8 mouse cellular contexts compared by ENCODE assay signal in the genomic region with DNA sequence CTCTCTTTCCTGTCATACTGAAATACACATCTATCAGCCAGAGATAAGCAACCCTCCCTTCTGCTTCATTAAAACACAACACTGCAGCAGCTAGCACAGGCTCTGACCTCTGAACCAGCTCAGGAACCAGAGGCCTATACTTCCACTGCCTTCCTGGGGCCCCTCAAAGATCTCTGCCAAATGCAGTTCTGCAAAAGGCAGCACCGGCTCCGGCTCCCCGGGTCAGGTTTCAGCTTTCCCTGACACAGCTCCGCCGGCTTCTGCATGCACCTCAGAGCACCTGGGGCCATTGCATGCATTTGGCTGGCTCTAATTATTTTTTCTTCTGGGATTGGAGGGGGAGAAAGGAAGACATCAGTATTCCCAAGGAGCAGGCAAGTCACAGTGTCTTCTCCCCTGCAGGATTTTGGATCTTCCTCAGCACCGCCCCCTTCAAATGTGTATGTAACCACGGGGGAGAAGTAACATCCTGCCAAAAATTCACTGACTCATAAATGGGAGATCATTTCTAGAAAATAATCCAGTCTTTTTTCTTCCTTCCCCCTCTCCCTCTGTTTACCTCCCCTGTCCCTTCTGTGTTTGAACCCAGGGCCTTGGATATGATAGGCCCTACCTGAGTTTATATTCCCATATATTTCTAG.
DNase-seq lines count a peak whose midpoint lies in the region; ATAC-seq lines count a peak whose summit lies in the region.

No protein-coding gene starts in this region.

- H3K4me3 ChIP-seq in embryonic facial prominence, embryonic 10.5 days: peak overlapping the region; percentile 28
- H3K4me3 ChIP-seq in midbrain, embryonic 14.5 days (replicated peaks; ENCODE audit: low read depth, low read length): no peak overlapping the region

- no peaks in the 10 kb centered on the region for H3K27me3 ChIP-seq in embryonic facial prominence, embryonic 10.5 days (replicated peaks; ENCODE audit: low read depth, poor library complexity, severe bottlenecking)
- no peaks in the 10 kb centered on the region for H3K27me3 ChIP-seq in midbrain, embryonic 14.5 days (ENCODE audit: control insufficient read depth, insufficient read depth, low read length)

- 16% methylated on average over 7 of the region's 7 CpGs for WGBS in embryonic facial prominence, embryonic 10.5 days
- 29% methylated on average over 7 of the region's 7 CpGs for WGBS in midbrain, embryonic 14.5 days

- no peak overlapping the region for H3K9ac ChIP-seq in midbrain, embryonic 14.5 days (replicated peaks; ENCODE audit: low read length)

- H3K36me3 ChIP-seq in embryonic facial prominence, embryonic 10.5 days (replicated peaks): 0 out of 2 replicates have a peak, but pooled peaks cover 2% of the 10 kb centered on the region
- H3K36me3 ChIP-seq in midbrain, embryonic 14.5 days (ENCODE audit: control insufficient read depth, insufficient read depth, low read length): no peaks in the 10 kb centered on the region

- no peak for ATAC-seq in midbrain, embryonic 14.5 days (ENCODE audit: low FRiP score, low TSS enrichment)
- ATAC-seq in granulocyte monocyte progenitor cell, adult 5-6 weeks (replicated peaks; ENCODE audit: poor library complexity, severe bottlenecking): no peak

- no peaks in the 10 kb centered on the region for H3K9me3 ChIP-seq in embryonic facial prominence, embryonic 10.5 days
- no peaks in the 10 kb centered on the region for H3K9me3 ChIP-seq in midbrain, embryonic 14.5 days (ENCODE audit: control insufficient read depth, low read length)

- DNase-seq in frontal cortex, adult 2 months (ENCODE audit: extremely low spot score in 1 of 2, low spot score in 1 of 2): peak; percentile 12 to 75
- DNase-seq in frontal cortex, postnatal 14 days (ENCODE audit: low spot score in 2 of 2): no peak
- DNase-seq in 3T3-L1 (ENCODE audit: low read depth, low spot score): peak; percentile 90
- peak; percentile 87 for DNase-seq in embryonic facial prominence, embryonic 10.5 days (ENCODE audit: low spot score)
- peak; percentile 60 for DNase-seq in layer of hippocampus, adult 9-11 months
- DNase-seq in midbrain, embryonic 14.5 days: peak; percentile 40
- DNase-seq in ovary, postnatal 36 days (ENCODE audit: low spot score): no peak

- H3K4me1 ChIP-seq in embryonic facial prominence, embryonic 10.5 days: peaks cover 55% of the 10 kb centered on the region
- peaks cover 10% of the 10 kb centered on the region for H3K4me1 ChIP-seq in midbrain, embryonic 14.5 days (ENCODE audit: control insufficient read depth, insufficient read depth, low read length)

- no peak overlapping the region for H3K4me2 ChIP-seq in midbrain, embryonic 14.5 days (ENCODE audit: low read length)

- peak overlapping the region; percentile 82 for H3K27ac ChIP-seq in embryonic facial prominence, embryonic 10.5 days (replicated peaks)
- H3K27ac ChIP-seq in midbrain, embryonic 14.5 days (replicated peaks; ENCODE audit: low read depth, low read length): 0 out of 2 replicates have a peak overlapping the region, but pooled peaks have one; percentile 20

Comparison
In these comparisons a context has a peak if more than half of its experiments do, and no peak if none do; other contexts are left out.
1. DNase-seq: peak in frontal cortex, adult 2 months (2 of 2), 3T3-L1 (single experiment), embryonic facial prominence, embryonic 10.5 days (single experiment), layer of hippocampus, adult 9-11 months (single experiment) and midbrain, embryonic 14.5 days (single experiment); none in frontal cortex, postnatal 14 days (0 of 2) and ovary, postnatal 36 days (single experiment).